15 mouse cellular contexts compared by ENCODE assay signal in genomic region chr3:28301378-28301777, GRCm38 (mm10). TPM values are rescaled to one million over a fixed set of nuclear protein-coding genes. Genes with fewer than 3 reads are reported as not detected.
A peak's percentile ranks its signal among the peaks of the same experiment; 100 is the strongest.
DNase-seq lines count a peak whose midpoint lies in the region; ATAC-seq lines count a peak whose summit lies in the region.
"Had no signal": no experiment of that assay in that cellular context is flagged by ENCODE, and none has a peak within 500 bp of the region (broad histone marks: within the 10 kb centered on the region; RNA-seq: fewer than 3 reads in every experiment).

No protein-coding gene starts in this region.

- no peak overlapping the region for H3K9ac ChIP-seq in heart, embryonic 16.5 days (ENCODE audit: low read length)
- H3K9ac ChIP-seq in liver, embryonic 15.5 days: no peak overlapping the region
- H3K9ac ChIP-seq in kidney, embryonic 16.5 days (replicated peaks; ENCODE audit: low read length): no peak overlapping the region
- H3K9ac ChIP-seq: limb, embryonic 12.5 days; midbrain, embryonic 15.5 days; neural tube, embryonic 13.5 days had no signal

- no peaks in the 10 kb centered on the region for H3K36me3 ChIP-seq in heart, embryonic 16.5 days (ENCODE audit: control insufficient read depth, insufficient read depth)
- no peaks in the 10 kb centered on the region for H3K36me3 ChIP-seq in liver, embryonic 15.5 days (replicated peaks)
- no peaks in the 10 kb centered on the region for H3K36me3 ChIP-seq in kidney, embryonic 16.5 days (ENCODE audit: insufficient read depth, low read length)
- H3K36me3 ChIP-seq: limb, embryonic 12.5 days; midbrain, embryonic 15.5 days; neural tube, embryonic 13.5 days had no signal

- no peaks in the 10 kb centered on the region for H3K9me3 ChIP-seq in heart, embryonic 16.5 days (replicated peaks; ENCODE audit: control insufficient read depth, low read length)
- H3K9me3 ChIP-seq in liver, embryonic 15.5 days (replicated peaks): no peaks in the 10 kb centered on the region
- H3K9me3 ChIP-seq in kidney, embryonic 16.5 days (ENCODE audit: low read length): no peaks in the 10 kb centered on the region
- H3K9me3 ChIP-seq: limb, embryonic 12.5 days; midbrain, embryonic 15.5 days; neural tube, embryonic 13.5 days had no signal

- intact Hi-C loops in heart, postnatal 36 days (cut with DNase I): no loop called here

- no peak for DNase-seq in heart, postnatal 36 days
- DNase-seq in c-Kit-positive CD71-positive TER-119-negative erythroid progenitor cells, embryonic 14.5 days (ENCODE audit: low read depth): peak; percentile 27
- DNase-seq in thymus, postnatal 10 days (ENCODE audit: low spot score in 2 of 2): no peak
- DNase-seq: cerebellum, adult 11 months; right cerebral cortex, adult 18-20 months; thymus, postnatal 36 days had no signal

- H3K27me3 ChIP-seq in heart, embryonic 16.5 days (ENCODE audit: control insufficient read depth, insufficient read depth, low read length): no peaks in the 10 kb centered on the region
- no peaks in the 10 kb centered on the region for H3K27me3 ChIP-seq in liver, embryonic 15.5 days
- no peaks in the 10 kb centered on the region for H3K27me3 ChIP-seq in kidney, embryonic 16.5 days (ENCODE audit: insufficient read depth, low read length)
- H3K27me3 ChIP-seq: CH12.LX; limb, embryonic 12.5 days; midbrain, embryonic 15.5 days; neural tube, embryonic 13.5 days had no signal

- H3K4me2 ChIP-seq in heart, embryonic 16.5 days (ENCODE audit: low read depth, low read length): 0 out of 2 replicates have a peak overlapping the region, but pooled peaks have one; percentile 5
- H3K4me2 ChIP-seq in liver, embryonic 15.5 days: peak overlapping the region; percentile 48
- H3K4me2 ChIP-seq in kidney, embryonic 16.5 days (replicated peaks; ENCODE audit: low read depth, low read length): no peak overlapping the region
- H3K4me2 ChIP-seq: limb, embryonic 12.5 days; midbrain, embryonic 15.5 days; neural tube, embryonic 13.5 days had no signal

- ATAC-seq in heart, embryonic 16.5 days (replicated peaks; ENCODE audit: extremely low read depth, insufficient read depth, low FRiP score): 0 out of 2 replicates have a peak, but pooled peaks have one; percentile 32
- peak; percentile 89 for ATAC-seq in liver, embryonic 15.5 days (ENCODE audit: insufficient read depth)
- peak; percentile 91 for ATAC-seq in megakaryocyte progenitor cell, adult 5-6 weeks (replicated peaks; ENCODE audit: poor library complexity)
- no peak for ATAC-seq in kidney, embryonic 16.5 days (ENCODE audit: low FRiP score, low TSS enrichment)
- ATAC-seq: intestine, postnatal 0 days; midbrain, embryonic 15.5 days had no signal

- peaks cover 10% of the 10 kb centered on the region for H3K4me1 ChIP-seq in heart, embryonic 16.5 days (ENCODE audit: control insufficient read depth, insufficient read depth, low read length)
- H3K4me1 ChIP-seq in liver, embryonic 15.5 days (replicated peaks): peaks cover 23% of the 10 kb centered on the region
- H3K4me1 ChIP-seq in kidney, embryonic 16.5 days (ENCODE audit: insufficient read depth, low read length): no peaks in the 10 kb centered on the region
- H3K4me1 ChIP-seq: limb, embryonic 12.5 days; neural tube, embryonic 13.5 days had no signal

- 22% methylated on average over 4 of the region's 4 CpGs for WGBS in heart, embryonic 16.5 days
- WGBS in liver, embryonic 15.5 days (ENCODE audit: insufficient replicate concordance): 7% methylated on average over 4 of the region's 4 CpGs
- 60% methylated on average over 4 of the region's 4 CpGs for WGBS in kidney, embryonic 16.5 days

- H3K4me3 ChIP-seq in heart, embryonic 16.5 days (ENCODE audit: low read length): no peak overlapping the region
- no peak overlapping the region for H3K4me3 ChIP-seq in liver, embryonic 15.5 days (replicated peaks)
- no peak overlapping the region for H3K4me3 ChIP-seq in kidney, embryonic 16.5 days (ENCODE audit: low read length)
- H3K4me3 ChIP-seq: limb, embryonic 12.5 days; midbrain, embryonic 15.5 days; neural tube, embryonic 13.5 days had no signal

- H3K27ac ChIP-seq in heart, embryonic 16.5 days (ENCODE audit: low read length): no peak overlapping the region
- H3K27ac ChIP-seq in liver, embryonic 15.5 days (replicated peaks): no peak overlapping the region; the same call in 1 of the 2 replicates
- H3K27ac ChIP-seq in kidney, embryonic 16.5 days (ENCODE audit: low read length): no peak overlapping the region
- H3K27ac ChIP-seq: limb, embryonic 12.5 days; midbrain, embryonic 15.5 days; neural tube, embryonic 13.5 days had no signal

RNA-seq across cellular contexts. Expression of gene Tnik, which starts 38.4 kb away (rescaled TPM):
- polyA plus RNA-seq in heart, embryonic 16.5 days (2015; fragmentation: Nextera tagmentation; extraction: Ambion mirVana): 9.8 and 12.2 TPM in 2 replicates
- 10 to 100 TPM; 35.1 to 43.9 TPM for total RNA-seq in heart, postnatal 36 days (2021)
- 1.9 and 2.1 TPM in 2 replicates for polyA plus RNA-seq in liver, embryonic 15.5 days (2015; fragmentation: Nextera tagmentation; extraction: Ambion mirVana)
- 2.5 and 9.2 TPM in 2 replicates for total RNA-seq in megakaryocyte progenitor cell, adult 5-6 weeks (2015)
- 6.2 and 8.9 TPM in 2 replicates for total RNA-seq in megakaryocyte progenitor cell, adult 5-6 weeks (2017)
- 2.7 and 3.1 TPM in 2 replicates for polyA plus RNA-seq in kidney, embryonic 16.5 days (2015; fragmentation: Nextera tagmentation; extraction: Ambion mirVana)
